Mouse (Mus musculus): ENCODE results near the gene Sik3. TPM values are rescaled to one million over a fixed set of nuclear protein-coding genes. Genes with fewer than 3 reads are reported as not detected.
A peak's percentile ranks its signal among the peaks of the same experiment; 100 is the strongest.

Sik3 gene
- polyA plus RNA-seq, 1 experiment from 2014 or later = 12.6 TPM

GRCm38 (mm10) chr9:46272677-46273454 is 260.2 kb downstream of the Sik3 start, which contains the start of gene Zpr1:
TSS of gene Zpr1 (plus strand) at chr9:46273064.
- Histone ChIP-seq H3K9me3 (no peaks in the 10 kb centered on the region), H3K27ac (peak within 1 kb of the TSS; percentile 67), H3K27me3 (peaks cover 32% of the 10 kb centered on the region), H3K4me2 (peak within 1 kb of the TSS; percentile 95), H3K4me1 (replicated peaks) (peaks cover 18% of the 10 kb centered on the region), H3K9ac (replicated peaks) (peak within 1 kb of the TSS; percentile 76), H3K4me3 (replicated peaks) (peak within 1 kb of the TSS; percentile 89), H3K36me3 (peaks cover 36% of the 10 kb centered on the region)
- 6% methylated on average over 45 of the region's 45 CpGs for WGBS
- peak; percentile 92 for ATAC-seq (ENCODE audit: insufficient number of reproducible peaks, insufficient read depth, low FRiP score, low TSS enrichment, low read depth)

Other genes with a start within 250 kb of the Sik3 start
- gene Cep164, start 184.1 kb upstream of the Sik3 start, polyA plus RNA-seq (2016; fragmentation: Nextera tagmentation; extraction: Ambion mirVana) = 23.6 and 26.2 TPM in 2 replicates
- gene Bace1, start 174.2 kb upstream of the Sik3 start, polyA plus RNA-seq (2016; fragmentation: Nextera tagmentation; extraction: Ambion mirVana) = 27.3 and 28.3 TPM in 2 replicates
- gene Pcsk7, start 106.3 kb upstream of the Sik3 start, polyA plus RNA-seq (2016; fragmentation: Nextera tagmentation; extraction: Ambion mirVana) = 22.6 and 23.9 TPM in 2 replicates
- gene Rnf214, start 105.9 kb upstream of the Sik3 start, polyA plus RNA-seq (2016; fragmentation: Nextera tagmentation; extraction: Ambion mirVana) = 57.9 and 61.7 TPM in 2 replicates
- gene Tagln, start 76.8 kb upstream of the Sik3 start, polyA plus RNA-seq (2016; fragmentation: Nextera tagmentation; extraction: Ambion mirVana) = 7.5 and 10.8 TPM in 2 replicates
- 34.5 and 38.4 TPM in 2 replicates for gene Sidt2, start 57.6 kb upstream of the Sik3 start, polyA plus RNA-seq (2016; fragmentation: Nextera tagmentation; extraction: Ambion mirVana)
- gene Pafah1b2, start 130 bp upstream of the Sik3 start, polyA plus RNA-seq (2016; fragmentation: Nextera tagmentation; extraction: Ambion mirVana) = 220 and 234 TPM in 2 replicates
- gene Apoa1, start 215.8 kb downstream of the Sik3 start, polyA plus RNA-seq (2016; fragmentation: Nextera tagmentation; extraction: Ambion mirVana) = 2.5 and 3.2 TPM in 2 replicates
- gene Apoc3, start 222.8 kb downstream of the Sik3 start, polyA plus RNA-seq (2016; fragmentation: Nextera tagmentation; extraction: Ambion mirVana) = not detected in 2 replicates
- gene Apoa4, start 227.9 kb downstream of the Sik3 start, polyA plus RNA-seq (2016; fragmentation: Nextera tagmentation; extraction: Ambion mirVana) = not detected in 2 replicates